Mouse (Mus musculus): ENCODE measurements around the gene Dmbt1.

GRCm38 (mm10) chr7:131112486-131112885, 80.6 kb downstream of the Dmbt1 start:
- TF ChIP-seq CTCF (IDR thresholded peaks at IDR 0.05; ENCODE audit: low read depth) (peak; percentile 71), EP300 (IDR thresholded peaks at IDR 0.05; ENCODE audit: low read depth) (no peak)

Measured in liver, embryonic 14.5 days (tissue).